Mouse (Mus musculus): ENCODE data around the gene 4921509C19Rik. TPM values are rescaled to one million over a fixed set of nuclear protein-coding genes. Genes with fewer than 3 reads are reported as not detected.
"Not testable (repeated sequence)": the region's sequence is repeated elsewhere in the genome, so short reads cannot be mapped to it uniquely, and the experiment has no call there.

The 4921509C19Rik gene
- polyA plus RNA-seq, 1 experiment from 2014 or later, result not detected

GRCm38 (mm10) chr2:151494035-151494803 is 18.3 kb upstream of the 4921509C19Rik start, which contains the start of gene Nsfl1c:
TSS of gene Nsfl1c (plus strand) at chr2:151494182.
- ATAC-seq (ENCODE audit: low read depth), result peak; percentile 100
- H3K27ac ChIP-seq (ENCODE audit: low read length), result peak within 1 kb of the TSS; percentile 43; the same call in 1 of the 2 replicates
- WGBS, result under 1% methylated on average over 73 of the region's 73 CpGs
- H3K9me3 ChIP-seq (ENCODE audit: control insufficient read depth, low read length), result no peaks in the 10 kb centered on the region
- H3K36me3 ChIP-seq (ENCODE audit: control insufficient read depth, insufficient read depth, low read length), result peaks cover 7% of the 10 kb centered on the region; the same call in 1 of the 2 replicates
- H3K4me2 ChIP-seq (ENCODE audit: low read depth, low read length), result peak within 1 kb of the TSS; percentile 81
- peaks cover 6% of the 10 kb centered on the region for H3K4me1 ChIP-seq (replicated peaks; ENCODE audit: control insufficient read depth, insufficient read depth, low read length)
- H3K9ac ChIP-seq (ENCODE audit: low read length), result peak within 1 kb of the TSS; percentile 94
- H3K4me3 ChIP-seq (ENCODE audit: low read length), result peak within 1 kb of the TSS; percentile 96
- no peaks in the 10 kb centered on the region for H3K27me3 ChIP-seq (ENCODE audit: control insufficient read depth, insufficient read depth, low read depth, low read length)

GRCm38 (mm10) chr2:151486496-151486895 is 10.5 kb upstream of the 4921509C19Rik start:
- Histone ChIP-seq H3K36me3 (ENCODE audit: control insufficient read depth, insufficient read depth, low read length) (no peaks in the 10 kb centered on the region), H3K9me3 (ENCODE audit: control insufficient read depth, low read length) (no peaks in the 10 kb centered on the region), H3K27ac (ENCODE audit: low read length) (no peak overlapping the region), H3K9ac (ENCODE audit: low read length) (no peak overlapping the region), H3K4me1 (replicated peaks; ENCODE audit: control insufficient read depth, insufficient read depth, low read length) (no peaks in the 10 kb centered on the region), H3K4me2 (ENCODE audit: low read depth, low read length) (no peak overlapping the region), H3K4me3 (ENCODE audit: low read length) (no peak overlapping the region), H3K27me3 (ENCODE audit: control insufficient read depth, insufficient read depth, low read depth, low read length) (no peaks in the 10 kb centered on the region)
- no peak for ATAC-seq (ENCODE audit: low read depth)

GRCm38 (mm10) chr2:151434971-151435370 is 41.0 kb downstream of the 4921509C19Rik start:
- H3K4me2 ChIP-seq (ENCODE audit: low read depth, low read length); H3K9ac ChIP-seq (ENCODE audit: low read length); H3K4me3 ChIP-seq (ENCODE audit: low read length); H3K36me3 ChIP-seq (ENCODE audit: control insufficient read depth, insufficient read depth, low read length); H3K27me3 ChIP-seq (ENCODE audit: control insufficient read depth, insufficient read depth, low read depth, low read length); H3K27ac ChIP-seq (ENCODE audit: low read length); H3K4me1 ChIP-seq (replicated peaks; ENCODE audit: control insufficient read depth, insufficient read depth, low read length); H3K9me3 ChIP-seq (ENCODE audit: control insufficient read depth, low read length); ATAC-seq (ENCODE audit: low read depth): not testable (repeated sequence)
- 61% methylated on average over 4 of the region's 4 CpGs for WGBS

- 53% methylated on average over 4 of the region's 4 CpGs for WGBS
- ATAC-seq (ENCODE audit: low read depth); H3K9ac ChIP-seq (ENCODE audit: low read length); H3K36me3 ChIP-seq (ENCODE audit: control insufficient read depth, insufficient read depth, low read length); H3K4me1 ChIP-seq (replicated peaks; ENCODE audit: control insufficient read depth, insufficient read depth, low read length); H3K27ac ChIP-seq (ENCODE audit: low read length); H3K9me3 ChIP-seq (ENCODE audit: control insufficient read depth, low read length); H3K4me3 ChIP-seq (ENCODE audit: low read length); H3K4me2 ChIP-seq (ENCODE audit: low read depth, low read length); H3K27me3 ChIP-seq (ENCODE audit: control insufficient read depth, insufficient read depth, low read depth, low read length): not testable (repeated sequence)
Measured at GRCm38 (mm10) chr2:151434203-151434602, 41.8 kb downstream of the 4921509C19Rik start.

Other genes with a start within 250 kb of the 4921509C19Rik start
- 192 and 200 TPM in 2 replicates for gene Nsfl1c, start 18.0 kb upstream of the 4921509C19Rik start, polyA plus RNA-seq (2015; fragmentation: Nextera tagmentation; extraction: Ambion mirVana)
- gene Fkbp1a, start 66.3 kb upstream of the 4921509C19Rik start, polyA plus RNA-seq (2015; fragmentation: Nextera tagmentation; extraction: Ambion mirVana), result 699 and 778 TPM in 2 replicates
- gene Sdcbp2, start 96.5 kb upstream of the 4921509C19Rik start, polyA plus RNA-seq (2015; fragmentation: Nextera tagmentation; extraction: Ambion mirVana), result 0.74 and 1.2 TPM in 2 replicates
- gene Snph, start 156.4 kb upstream of the 4921509C19Rik start, polyA plus RNA-seq (2015; fragmentation: Nextera tagmentation; extraction: Ambion mirVana), result 0.69 and 0.87 TPM in 2 replicates
- gene Rad21l, start 192.4 kb upstream of the 4921509C19Rik start, polyA plus RNA-seq (2015; fragmentation: Nextera tagmentation; extraction: Ambion mirVana), result not detected in 2 replicates
- gene Tmem74b, start 225.9 kb upstream of the 4921509C19Rik start, polyA plus RNA-seq (2015; fragmentation: Nextera tagmentation; extraction: Ambion mirVana), result 1.4 and 1.6 TPM in 2 replicates